Mouse (Mus musculus): ENCODE results near the gene Marc1. TPM values are rescaled to one million over a fixed set of nuclear protein-coding genes. Genes with fewer than 3 reads are reported as not detected.

The Marc1 gene
- polyA plus RNA-seq (2016; fragmentation: Nextera tagmentation; extraction: Ambion mirVana), result 0.14 and 0.18 TPM in 2 replicates

GRCm38 (mm10) chr1:184810780-184811575 is at the start of gene Marc1:
Gene Marc1, minus strand, starts transcription at chr1:184811313.
- Histone ChIP-seq H3K4me1 (peaks cover 11% of the 10 kb centered on the region), H3K9me3 (no peaks in the 10 kb centered on the region), H3K36me3 (no peaks in the 10 kb centered on the region), H3K4me3 (peak within 1 kb of the TSS; percentile 39), H3K4me2 (replicated peaks) (peak within 1 kb of the TSS; percentile 66), H3K27me3 (peaks cover 39% of the 10 kb centered on the region), H3K9ac (replicated peaks) (no peak within 1 kb of the TSS), H3K27ac (replicated peaks) (no peak within 1 kb of the TSS)
- ATAC-seq (ENCODE audit: low FRiP score, low read depth), result no peak
- 7% methylated on average over 51 of the region's 52 CpGs for WGBS

GRCm38 (mm10) chr1:184860276-184860675 is 49.2 kb upstream of the Marc1 start:
- H3K9me3 ChIP-seq, result no peaks in the 10 kb centered on the region
- 61% methylated on average over 3 of the region's 3 CpGs for WGBS
- no peaks in the 10 kb centered on the region for H3K36me3 ChIP-seq
- no peak for ATAC-seq (ENCODE audit: low FRiP score, low read depth)
- no peaks in the 10 kb centered on the region; the same call in 1 of the 2 replicates for H3K27me3 ChIP-seq
- no peak overlapping the region for H3K4me3 ChIP-seq
- H3K27ac ChIP-seq (replicated peaks), result no peak overlapping the region
- H3K4me2 ChIP-seq (replicated peaks), result no peak overlapping the region
- H3K9ac ChIP-seq (replicated peaks), result no peak overlapping the region
- H3K4me1 ChIP-seq, result no peaks in the 10 kb centered on the region

- H3K4me2 ChIP-seq (replicated peaks), result no peak overlapping the region
- no peak overlapping the region for H3K4me3 ChIP-seq
- H3K27me3 ChIP-seq, result peaks cover 6% of the 10 kb centered on the region
- ATAC-seq (ENCODE audit: low FRiP score, low read depth), result no peak
- H3K9ac ChIP-seq (replicated peaks), result no peak overlapping the region
- H3K27ac ChIP-seq (replicated peaks), result no peak overlapping the region
- no peaks in the 10 kb centered on the region; the same call in 1 of the 2 replicates for H3K4me1 ChIP-seq
- no peaks in the 10 kb centered on the region for H3K9me3 ChIP-seq
- WGBS, result 86% methylated on average over 1 of the region's 1 CpGs
- no peaks in the 10 kb centered on the region for H3K36me3 ChIP-seq
Observed at GRCm38 (mm10) chr1:184858253-184858652, 47.1 kb upstream of the Marc1 start.

- H3K9me3 ChIP-seq, result no peaks in the 10 kb centered on the region
- H3K4me1 ChIP-seq, result peaks cover 3% of the 10 kb centered on the region
- H3K4me2 ChIP-seq (replicated peaks), result no peak overlapping the region
- H3K9ac ChIP-seq (replicated peaks), result no peak overlapping the region
- H3K36me3 ChIP-seq, result no peaks in the 10 kb centered on the region
- 88% methylated on average over 9 of the region's 9 CpGs for WGBS
- no peak overlapping the region for H3K4me3 ChIP-seq
- peaks cover 6% of the 10 kb centered on the region for H3K27me3 ChIP-seq
- no peak overlapping the region for H3K27ac ChIP-seq (replicated peaks)
- ATAC-seq (ENCODE audit: low FRiP score, low read depth), result no peak
Observed at GRCm38 (mm10) chr1:184857216-184857615, 46.1 kb upstream of the Marc1 start.

GRCm38 (mm10) chr1:184853922-184854321 is 42.8 kb upstream of the Marc1 start:
- peaks cover 8% of the 10 kb centered on the region for H3K4me1 ChIP-seq
- H3K36me3 ChIP-seq, result no peaks in the 10 kb centered on the region
- no peak for ATAC-seq (ENCODE audit: low FRiP score, low read depth)
- no peak overlapping the region; the same call in 1 of the 2 replicates for H3K4me2 ChIP-seq (replicated peaks)
- H3K27ac ChIP-seq (replicated peaks), result 0 out of 2 replicates have a peak overlapping the region, but pooled peaks have one; percentile 15
- H3K27me3 ChIP-seq, result peaks cover 22% of the 10 kb centered on the region
- 75% methylated on average over 3 of the region's 3 CpGs for WGBS
- H3K9me3 ChIP-seq, result no peaks in the 10 kb centered on the region
- no peak overlapping the region for H3K4me3 ChIP-seq
- H3K9ac ChIP-seq (replicated peaks), result no peak overlapping the region

- 22% methylated on average over 5 of the region's 5 CpGs for WGBS
- H3K9ac ChIP-seq (replicated peaks), result 0 out of 2 replicates have a peak overlapping the region, but pooled peaks have one; percentile 24
- H3K27me3 ChIP-seq, result peaks cover 27% of the 10 kb centered on the region
- no peak overlapping the region for H3K4me3 ChIP-seq
- H3K27ac ChIP-seq (replicated peaks), result 0 out of 2 replicates have a peak overlapping the region, but pooled peaks have one; percentile 15
- 0 out of 2 replicates have a peak, but pooled peaks have one; percentile 28 for ATAC-seq (ENCODE audit: low FRiP score, low read depth)
- H3K4me2 ChIP-seq (replicated peaks), result peak overlapping the region; percentile 39
- H3K4me1 ChIP-seq, result peaks cover 8% of the 10 kb centered on the region
- H3K36me3 ChIP-seq, result no peaks in the 10 kb centered on the region
- no peaks in the 10 kb centered on the region for H3K9me3 ChIP-seq
Observed at GRCm38 (mm10) chr1:184853339-184853738, 42.2 kb upstream of the Marc1 start.

- H3K27ac ChIP-seq (replicated peaks), result no peak overlapping the region
- peak overlapping the region; percentile 22 for H3K4me3 ChIP-seq
- H3K4me1 ChIP-seq, result peaks cover 8% of the 10 kb centered on the region
- H3K9ac ChIP-seq (replicated peaks), result no peak overlapping the region
- ATAC-seq (ENCODE audit: low FRiP score, low read depth), result peak; percentile 91
- no peaks in the 10 kb centered on the region for H3K9me3 ChIP-seq
- H3K36me3 ChIP-seq, result no peaks in the 10 kb centered on the region
- H3K27me3 ChIP-seq, result peaks cover 37% of the 10 kb centered on the region
- 19% methylated on average over 31 of the region's 31 CpGs for WGBS
- H3K4me2 ChIP-seq (replicated peaks), result peak overlapping the region; percentile 46
Observed at GRCm38 (mm10) chr1:184851741-184852618, 40.9 kb upstream of the Marc1 start.

GRCm38 (mm10) chr1:184851166-184851565 is 40.1 kb upstream of the Marc1 start:
- 47% methylated on average over 7 of the region's 7 CpGs for WGBS
- no peak overlapping the region for H3K27ac ChIP-seq (replicated peaks)

GRCm38 (mm10) chr1:184846973-184847372 is 35.9 kb upstream of the Marc1 start:
- Histone ChIP-seq H3K27ac (replicated peaks) (no peak overlapping the region), H3K9me3 (no peaks in the 10 kb centered on the region), H3K4me2 (replicated peaks) (no peak overlapping the region), H3K4me3 (no peak overlapping the region), H3K27me3 (peaks cover 48% of the 10 kb centered on the region), H3K36me3 (no peaks in the 10 kb centered on the region), H3K9ac (replicated peaks) (no peak overlapping the region), H3K4me1 (peaks cover 18% of the 10 kb centered on the region)
- no peak for ATAC-seq (ENCODE audit: low FRiP score, low read depth)
- 63% methylated on average over 3 of the region's 3 CpGs for WGBS

More at GRCm38 (mm10) chr1:184851166-184851565, 40.1 kb upstream of the Marc1 start:
- ATAC-seq (ENCODE audit: low FRiP score, low read depth), result no peak
- Histone ChIP-seq H3K9ac (replicated peaks) (no peak overlapping the region), H3K27me3 (peaks cover 45% of the 10 kb centered on the region), H3K36me3 (no peaks in the 10 kb centered on the region), H3K9me3 (no peaks in the 10 kb centered on the region), H3K4me3 (no peak overlapping the region), H3K4me2 (replicated peaks) (no peak overlapping the region), H3K4me1 (peaks cover 13% of the 10 kb centered on the region)

- Histone ChIP-seq H3K27ac (replicated peaks) (peak within 1 kb of the TSS; percentile 10; the same call in 1 of the 2 replicates), H3K9ac (replicated peaks) (peak within 1 kb of the TSS; percentile 83), H3K36me3 (no peaks in the 10 kb centered on the region), H3K9me3 (no peaks in the 10 kb centered on the region), H3K4me3 (peak within 1 kb of the TSS; percentile 85), H3K4me1 (peaks cover 15% of the 10 kb centered on the region), H3K4me2 (replicated peaks) (peak within 1 kb of the TSS; percentile 87), H3K27me3 (peaks cover 40% of the 10 kb centered on the region)
- WGBS, result 6% methylated on average over 18 of the region's 18 CpGs
- ATAC-seq (ENCODE audit: low FRiP score, low read depth), result peak; percentile 31
Observed at GRCm38 (mm10) chr1:184846092-184846750, 35.1 kb upstream of the Marc1 start, which contains the start of gene Marc2. Gene Marc2, minus strand, starts transcription at chr1:184846451.
